Mouse (Mus musculus): ENCODE measurements around the gene Disp1.

DNA sequence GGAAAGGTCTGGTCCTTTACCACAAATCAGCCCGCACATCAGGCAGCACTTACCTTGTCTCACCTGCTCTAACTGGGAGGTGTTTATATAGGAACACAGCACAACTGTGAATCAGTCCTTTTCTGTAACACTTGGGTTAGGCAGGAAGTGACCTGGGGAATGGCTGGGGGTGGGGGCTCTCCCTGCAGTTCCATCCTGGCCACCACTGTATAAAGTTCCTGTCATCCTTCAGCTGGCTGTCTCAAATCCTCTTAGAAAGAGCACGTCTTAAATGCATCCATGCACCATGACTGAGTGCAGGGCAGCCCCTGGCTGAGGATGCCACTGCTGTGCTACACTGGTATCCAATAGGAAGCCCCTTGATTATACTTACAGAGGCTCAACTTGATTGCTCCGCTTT lies 118.5 kb downstream of the Disp1 start:
- TF ChIP-seq CTCF (IDR thresholded peaks at IDR 0.05; ENCODE audit: low read depth, low read length) (no peak), POLR2AphosphoS5 (IDR thresholded peaks at IDR 0.05; ENCODE audit: insufficient replicate concordance, low read depth, low read length) (no peak), GATA1 (IDR thresholded peaks at IDR 0.05; ENCODE audit: borderline replicate concordance, low read length) (no peak)

Measured in G1E (cell line).